Mouse (Mus musculus): ENCODE results near the gene Gm6890. TPM values are rescaled to one million over a fixed set of nuclear protein-coding genes. Genes with fewer than 3 reads are reported as not detected.
"Not testable (repeated sequence)": the region's sequence is repeated elsewhere in the genome, so short reads cannot be mapped to it uniquely, and the experiment has no call there.

Gene Gm6890
- not detected in 3 replicates for total RNA-seq (2017)

- not testable (repeated sequence) for ATAC-seq (replicated peaks; ENCODE audit: insufficient number of reproducible peaks, low FRiP score, low TSS enrichment, poor library complexity, severe bottlenecking)
These were observed at the start of gene Gm6890 for GRCm38 (mm10) chrX:74740627-74741026. Gene Gm6890, plus strand, starts transcription at chrX:74740927.

- ATAC-seq (replicated peaks; ENCODE audit: insufficient number of reproducible peaks, low FRiP score, low TSS enrichment, poor library complexity, severe bottlenecking) = not testable (repeated sequence)
These were observed 14.5 kb upstream of the Gm6890 start for GRCm38 (mm10) chrX:74726195-74726594.

GRCm38 (mm10) chrX:74770715-74771114 is 30.0 kb downstream of the Gm6890 start:
- ATAC-seq (replicated peaks; ENCODE audit: insufficient number of reproducible peaks, low FRiP score, low TSS enrichment, poor library complexity, severe bottlenecking) = not testable (repeated sequence)

Other genes starting within 250 kb of the Gm6890 start
- gene Olfr1326-ps1, start 166.0 kb upstream of the Gm6890 start, total RNA-seq (2017) = not detected in 3 replicates
- gene Olfr1325, start 148.2 kb upstream of the Gm6890 start, total RNA-seq (2017) = not detected in 3 replicates
- gene Gm5640, start 95.3 kb upstream of the Gm6890 start, total RNA-seq (2017) = not detected in 3 replicates
- gene Gm5936, start 96.3 kb downstream of the Gm6890 start, total RNA-seq (2017) = not detected in 3 replicates